Mouse (Mus musculus): Measurements from ENCODE around the gene Smbd1. TPM values are rescaled to one million over a fixed set of nuclear protein-coding genes. Genes with fewer than 3 reads are reported as not detected.

The Smbd1 gene
- total RNA-seq, 2 experiments from 2014 or later: not detected

DNA sequence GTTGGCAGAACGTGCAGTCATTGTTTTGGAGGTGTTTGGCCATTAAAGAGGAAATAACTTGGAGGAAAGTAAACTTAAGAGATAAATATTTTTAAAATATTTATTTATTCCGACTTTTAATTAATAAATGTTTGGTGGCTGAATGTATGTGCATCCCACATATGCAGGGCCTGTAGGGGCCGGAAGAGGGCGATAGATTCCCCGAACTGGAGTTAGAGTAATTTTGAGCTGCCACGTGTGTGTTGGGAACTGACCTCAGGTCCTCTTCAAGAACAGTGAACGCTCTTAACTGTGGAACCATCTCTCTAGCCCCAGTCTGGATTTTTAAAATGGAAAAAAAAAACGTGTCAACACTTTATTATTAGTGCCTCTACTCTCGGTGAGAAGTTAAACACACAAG lies 3.1 kb upstream of the Smbd1 start:
- no peak for DNase-seq (ENCODE audit: low spot score in 2 of 2)

DNA sequence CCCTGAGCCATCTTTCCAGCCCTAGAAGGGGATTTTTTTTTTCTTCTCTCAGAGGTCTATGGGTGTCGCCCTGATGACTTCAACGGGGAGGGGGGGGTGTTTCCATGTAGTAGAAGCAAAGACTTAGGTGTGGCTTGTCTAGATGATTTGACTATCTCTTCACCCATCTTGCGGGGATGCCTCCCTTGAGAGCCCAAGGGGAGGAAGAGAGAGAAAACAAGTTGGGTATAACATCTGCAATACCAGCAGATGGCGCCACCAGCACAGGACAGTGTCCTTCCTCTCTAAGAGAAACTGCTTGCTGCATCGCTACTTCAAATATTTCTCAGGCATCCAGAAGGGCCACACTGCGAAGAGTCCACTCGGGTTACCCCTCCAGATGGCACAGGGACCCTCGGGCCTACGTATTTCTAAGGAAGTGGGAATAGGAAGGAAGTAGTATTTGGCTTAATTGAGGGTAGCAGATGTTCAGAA lies 2.6 kb upstream of the Smbd1 start:
- peak; percentile 89 to 91 for DNase-seq (ENCODE audit: low spot score in 2 of 2)

GRCm38 (mm10) chr16:32807408-32808185 lies 2.7 kb downstream of the Smbd1 start:
- no peak for DNase-seq (ENCODE audit: low spot score in 2 of 2)

GRCm38 (mm10) chr16:32805151-32805550 lies 5.1 kb downstream of the Smbd1 start:
- no peak for DNase-seq (ENCODE audit: low spot score in 2 of 2)

GRCm38 (mm10) chr16:32803901-32804300 lies 6.4 kb downstream of the Smbd1 start:
- DNase-seq (ENCODE audit: low spot score in 2 of 2): no peak

DNA sequence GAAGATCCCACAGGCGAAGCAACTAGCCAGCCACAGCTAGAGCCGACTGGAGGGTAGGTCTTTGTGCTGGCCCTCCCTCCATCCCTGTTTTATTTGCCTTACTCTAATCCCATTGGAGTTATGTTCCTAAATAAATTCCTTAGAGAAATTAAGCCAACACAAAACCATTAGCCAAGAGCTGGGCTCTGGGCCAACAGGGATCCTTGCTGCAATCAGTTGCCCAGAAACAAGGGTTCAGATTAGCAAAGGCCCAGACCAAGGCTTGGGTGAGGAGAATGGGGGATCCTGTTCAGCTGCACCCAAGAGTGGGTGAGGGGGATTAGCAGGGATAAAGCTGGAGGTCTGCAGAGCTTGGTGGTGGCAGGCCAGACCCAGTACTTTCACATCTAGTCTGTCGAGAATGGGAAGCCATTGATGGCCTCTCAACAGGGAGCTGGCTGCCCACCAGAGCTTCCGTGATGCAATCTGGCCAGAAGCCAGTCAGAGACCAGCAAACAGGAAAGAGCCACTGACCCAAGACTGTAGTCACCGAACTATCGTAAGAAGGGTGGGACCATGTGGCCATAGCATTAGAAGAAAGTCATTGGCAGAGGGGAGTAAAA lies 6.9 kb downstream of the Smbd1 start:
- peak; percentile 70 to 73 for DNase-seq (ENCODE audit: low spot score in 2 of 2)

DNA sequence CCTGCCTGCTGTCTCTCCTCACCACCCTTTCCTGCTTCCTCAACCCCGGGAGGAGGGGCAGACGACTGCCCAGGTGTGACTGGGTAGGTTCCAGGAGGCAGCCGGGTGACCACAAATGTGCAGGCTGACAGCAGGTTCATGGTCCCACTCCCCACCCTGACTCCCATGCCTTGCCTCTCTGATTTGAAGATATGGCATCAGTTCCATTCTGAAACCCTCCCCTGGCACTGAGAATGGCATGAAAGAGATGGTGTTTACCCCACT lies 12.9 kb downstream of the Smbd1 start, which contains the start of gene Muc20:
TSS of gene Muc20 (minus strand) at position 10 of the 264 bp plus-strand sequence.
- DNase-seq (ENCODE audit: low spot score in 2 of 2): no peak

DNA sequence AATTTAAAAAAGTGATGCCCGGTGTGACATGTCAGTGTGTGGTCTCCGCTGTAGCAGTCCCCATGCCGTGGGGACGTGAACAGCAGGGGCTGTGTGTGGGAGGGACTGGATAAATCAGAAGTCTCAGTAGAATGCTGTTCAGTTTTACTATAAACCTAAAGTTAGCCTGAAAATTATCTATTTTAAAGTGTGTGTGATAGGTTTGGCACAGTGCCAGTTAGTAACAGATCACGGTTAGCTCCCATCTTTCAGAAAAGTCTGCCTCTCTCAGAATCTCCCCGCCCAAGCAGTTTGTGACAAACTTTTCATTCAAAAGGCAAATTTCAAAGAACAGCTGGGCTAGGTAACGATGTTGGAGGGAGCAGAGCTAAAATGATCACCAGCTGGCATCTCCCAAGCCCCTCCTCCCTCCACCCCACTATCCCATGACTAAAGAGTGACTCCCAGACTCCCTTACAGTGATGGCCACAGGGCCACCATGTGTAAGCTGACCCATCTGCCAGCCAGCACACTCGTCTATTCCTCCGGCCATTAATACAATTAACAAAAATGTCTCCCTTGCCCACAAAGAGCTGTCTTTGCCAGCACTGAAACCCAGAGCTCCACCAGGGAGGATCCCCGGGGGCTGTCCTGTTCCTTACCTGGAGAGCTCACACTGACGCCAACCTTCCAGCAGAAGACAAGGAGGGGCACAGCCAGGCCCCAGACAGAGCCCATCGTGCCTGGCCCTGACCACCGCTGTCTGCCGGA lies 13.4 kb downstream of the Smbd1 start:
- no peak for DNase-seq (ENCODE audit: low spot score in 2 of 2)

GRCm38 (mm10) chr16:32795177-32795576 lies 15.1 kb downstream of the Smbd1 start:
- DNase-seq (ENCODE audit: low spot score in 2 of 2): no peak

GRCm38 (mm10) chr16:32790056-32790455 lies 20.2 kb downstream of the Smbd1 start:
- no peak for DNase-seq (ENCODE audit: low spot score in 2 of 2)

DNA sequence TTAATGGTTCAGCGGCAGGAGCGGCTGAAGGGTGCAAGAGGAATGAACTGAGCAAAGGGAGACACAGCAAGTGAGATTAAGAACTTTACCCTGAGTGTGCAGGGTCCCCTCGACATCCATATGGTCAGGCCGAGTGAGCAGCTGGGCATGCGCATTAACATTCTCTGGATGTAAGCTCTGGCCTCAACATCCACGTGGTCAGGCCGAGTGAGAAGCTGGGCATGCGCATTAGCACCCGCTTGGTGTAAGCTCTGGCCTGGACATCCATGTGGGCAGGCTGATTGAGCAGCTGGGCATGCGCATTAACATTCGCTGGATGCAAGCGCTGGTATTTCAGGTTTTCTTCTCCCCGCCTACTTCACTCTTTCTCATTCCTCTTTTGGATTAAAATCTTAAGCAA lies 25.4 kb downstream of the Smbd1 start:
- peak in 1 of 2 experiments; percentile 39 for DNase-seq (ENCODE audit: low spot score in 2 of 2)

DNA sequence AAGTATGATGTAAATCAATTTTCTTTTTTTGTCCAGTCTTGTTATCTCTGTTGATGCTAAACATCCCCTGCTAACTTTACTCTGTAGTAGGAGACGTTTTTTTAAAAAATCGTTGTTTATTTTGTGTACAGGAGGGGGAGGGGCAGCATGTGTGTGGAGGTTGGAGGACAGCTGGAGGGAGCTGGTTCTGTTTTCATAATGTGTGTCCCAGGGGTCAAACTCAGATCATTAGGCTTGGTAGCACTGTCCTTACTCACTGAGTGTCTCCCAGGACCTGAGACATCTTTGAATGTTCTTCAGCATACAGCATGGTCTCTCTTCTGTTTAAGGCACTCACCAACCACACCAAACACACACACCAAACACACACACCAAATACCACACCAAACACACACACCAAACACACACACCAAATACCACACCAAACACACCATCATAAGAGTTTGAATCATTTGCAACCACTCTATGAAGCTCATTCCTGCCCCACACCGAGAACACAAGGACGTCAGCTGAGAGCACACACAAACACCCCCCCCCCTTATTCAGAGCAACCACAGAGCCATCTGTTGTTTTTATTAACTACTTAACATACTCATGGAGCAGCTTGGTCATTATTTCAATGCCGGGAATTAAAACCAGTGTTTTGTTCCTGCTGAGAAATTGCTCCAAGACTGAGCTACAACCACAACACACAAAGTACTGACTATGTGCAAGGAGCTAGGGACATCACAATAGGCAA lies 26.8 kb downstream of the Smbd1 start:
- DNase-seq (ENCODE audit: low spot score in 2 of 2): no peak

DNA sequence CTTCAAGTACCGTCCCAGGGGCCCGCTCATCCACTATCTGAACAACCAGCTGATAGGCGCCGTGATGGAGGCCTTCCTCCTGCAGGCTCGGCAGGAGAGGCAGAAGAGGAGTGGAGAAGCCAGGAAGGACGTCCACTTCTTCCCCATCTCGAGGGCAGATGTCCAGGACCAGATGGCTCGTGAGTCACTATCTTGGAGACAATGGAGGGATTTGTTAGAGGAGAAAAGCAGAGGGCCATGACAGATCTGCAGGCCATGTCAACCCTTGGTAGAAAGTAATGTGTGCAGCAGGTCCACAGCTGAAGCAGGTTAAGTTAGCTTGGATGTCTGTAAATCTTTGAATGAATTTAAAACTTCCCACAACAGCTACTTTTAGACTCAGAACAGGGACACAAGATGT lies 31.3 kb downstream of the Smbd1 start:
- no peak for DNase-seq (ENCODE audit: low spot score in 2 of 2)

GRCm38 (mm10) chr16:32776676-32777075 lies 33.6 kb downstream of the Smbd1 start:
- DNase-seq (ENCODE audit: low spot score in 2 of 2): no peak

DNA sequence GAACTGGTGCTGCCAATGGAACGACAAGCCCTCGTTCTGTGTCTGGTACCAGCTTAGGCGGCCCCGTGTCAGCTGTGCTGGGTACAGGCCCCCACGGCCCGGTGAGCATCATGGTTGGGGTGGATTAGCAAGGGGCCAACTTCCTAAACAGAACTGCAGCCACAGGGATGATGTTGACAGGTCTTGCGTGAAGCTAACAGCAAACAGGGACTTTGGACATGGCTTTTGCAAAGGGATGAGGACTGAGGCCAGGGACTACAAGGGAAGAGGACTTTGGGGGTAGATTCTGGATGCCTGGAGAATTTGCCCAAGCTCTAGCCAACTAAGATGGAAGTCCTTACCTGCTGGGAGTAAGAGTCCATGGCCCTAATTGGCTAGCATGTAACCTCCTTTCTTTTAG lies 43.4 kb downstream of the Smbd1 start:
- DNase-seq (ENCODE audit: low spot score in 2 of 2): no peak

GRCm38 (mm10) chr16:32764961-32765360 lies 45.3 kb downstream of the Smbd1 start:
- no peak for DNase-seq (ENCODE audit: low spot score in 2 of 2)

DNA sequence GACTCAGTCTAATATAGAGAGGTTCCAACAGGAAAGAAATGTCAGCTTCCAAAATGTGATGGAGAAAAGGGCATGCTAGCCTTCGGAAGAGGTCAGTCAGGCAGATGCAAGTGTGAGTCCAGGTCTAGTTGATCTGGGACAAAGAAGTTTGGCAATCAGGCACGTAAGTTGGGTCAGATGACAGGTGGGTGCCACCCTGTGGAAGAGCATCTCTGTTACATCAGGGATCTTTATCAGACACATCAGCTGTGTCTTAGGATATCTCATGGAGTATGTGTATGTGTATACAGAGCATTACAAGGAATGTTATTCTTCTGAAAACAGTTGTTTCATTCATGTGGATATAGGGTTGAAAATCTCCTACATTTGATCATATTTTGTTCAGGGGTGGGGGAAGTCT lies 45.7 kb downstream of the Smbd1 start:
- no peak for DNase-seq (ENCODE audit: low spot score in 2 of 2)
